Mouse (Mus musculus): ENCODE measurements at regions not wholly inside any gene's neighbourhood (a gene's known extent, or its start where the extent isn't known, plus 50 kb on each side); places are given as distances from the start of the nearest gene placed in this dataset.

DNA sequence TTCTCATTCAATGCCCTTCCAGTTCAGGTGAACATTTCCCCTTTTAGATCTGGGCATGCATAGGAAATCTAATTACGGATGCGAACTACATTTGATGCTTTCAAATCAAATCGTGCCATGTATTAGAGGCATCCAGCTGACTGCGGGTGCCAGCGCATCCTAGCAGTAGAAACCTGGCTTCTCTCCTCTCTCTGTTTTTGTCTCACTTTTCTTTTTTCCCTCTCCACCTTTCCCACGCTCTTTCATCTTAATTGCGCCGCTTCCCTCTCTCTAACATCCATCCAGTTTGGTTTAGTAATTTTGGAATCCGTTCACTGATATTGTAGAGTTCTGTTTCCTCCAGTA lies 322.4 kb downstream of the Edem1 start:
- H3K4me3 ChIP-seq (ENCODE audit: control insufficient read depth in 1 of 2, insufficient read depth in 1 of 2, low read depth in 2 of 2, low read length in 2 of 2): no peak overlapping the region
- H3K79me2 ChIP-seq (ENCODE audit: control insufficient read depth, insufficient read depth, low read length, poor library complexity): no peaks in the 10 kb centered on the region
- no peaks in the 10 kb centered on the region for H3K27me3 ChIP-seq (ENCODE audit: control insufficient read depth in 1 of 2, insufficient read depth in 2 of 2, low read length in 2 of 2)
- no peak overlapping the region for H3K9ac ChIP-seq (ENCODE audit: control insufficient read depth, low read depth, low read length, poor library complexity, severe bottlenecking)
- no peaks in the 10 kb centered on the region; a peak in 1 of 4 replicates for H3K36me3 ChIP-seq (ENCODE audit: control insufficient read depth in 1 of 2, insufficient read depth in 2 of 2, low read length in 2 of 2)
- H3K9me3 ChIP-seq (replicated peaks; ENCODE audit: insufficient read depth, low read length): no peaks in the 10 kb centered on the region
- peaks cover 0 to 3% of the 10 kb centered on the region in 2 experiments; a peak in 1 of 4 replicates for H3K4me1 ChIP-seq (ENCODE audit: control insufficient read depth in 1 of 2, insufficient read depth in 2 of 2, low read length in 2 of 2)
- no peak overlapping the region for H3K27ac ChIP-seq (ENCODE audit: control insufficient read depth, low read depth, low read length)
- TF ChIP-seq POLR2AphosphoS5 (IDR thresholded peaks at IDR 0.05; ENCODE audit: borderline replicate concordance, low read depth, low read length) (no peak), SMC3 (IDR thresholded peaks at IDR 0.05; ENCODE audit: low read depth, low read length) (no peak), TAL1 (IDR thresholded peaks at IDR 0.05; ENCODE audit: low read length) (no peak), E2F4 (IDR thresholded peaks at IDR 0.05; ENCODE audit: borderline replicate concordance, low read depth, low read length) (no peak), POLR2AphosphoS2 (IDR thresholded peaks at IDR 0.05; ENCODE audit: low read length) (no peak)
- no peak for DNase-seq (ENCODE audit: low read depth, low spot score)

DNA sequence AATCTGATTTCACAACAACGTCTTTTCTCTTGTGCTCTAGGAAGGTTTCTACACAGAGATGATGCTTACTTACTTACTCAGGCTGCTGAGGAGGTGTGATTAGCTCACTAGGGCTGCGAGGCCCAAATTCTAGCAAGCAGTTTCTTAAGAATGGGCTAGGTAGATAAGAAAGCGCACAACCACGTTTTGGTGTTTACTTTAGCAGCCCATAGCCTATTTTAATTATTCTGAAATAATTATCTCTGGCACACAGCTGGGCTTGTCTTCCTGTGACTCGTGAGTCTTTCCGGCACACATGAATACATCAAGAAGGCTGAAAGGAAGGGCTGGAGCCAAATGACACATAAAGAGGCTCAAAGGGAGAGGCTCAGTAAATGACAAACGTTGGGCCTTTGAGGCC lies 325.2 kb downstream of the Edem1 start:
- no peaks in the 10 kb centered on the region for H3K9me3 ChIP-seq (replicated peaks; ENCODE audit: insufficient read depth, low read length)
- H3K79me2 ChIP-seq (ENCODE audit: control insufficient read depth, insufficient read depth, low read length, poor library complexity): no peaks in the 10 kb centered on the region
- DNase-seq (ENCODE audit: low read depth, low spot score): peak; percentile 29
- TF ChIP-seq BHLHE40 (IDR thresholded peaks at IDR 0.05; ENCODE audit: borderline replicate concordance, low read depth, low read length): no peak
- TF ChIP-seq EP300 (IDR thresholded peaks at IDR 0.05; ENCODE audit: low read depth in 1 of 2, low read length in 2 of 2): peak; percentile 29 to 41; a peak in 2 of 4 replicates
- TF ChIP-seq TCF12 (IDR thresholded peaks at IDR 0.05; ENCODE audit: low read depth, low read length): peak; percentile 59
- TF ChIP-seq UBTF (IDR thresholded peaks at IDR 0.05; ENCODE audit: borderline replicate concordance, insufficient read depth, low read depth, low read length): no peak
- TF ChIP-seq MEF2A (IDR thresholded peaks at IDR 0.05; ENCODE audit: extremely low read depth, insufficient replicate concordance, low read depth, low read length, poor library complexity, severe bottlenecking): peak; percentile 48; the same call in 1 of the 2 replicates
- peak; percentile 57; the same call in 1 of the 2 replicates for TF ChIP-seq ETS1 (IDR thresholded peaks at IDR 0.05; ENCODE audit: low read depth, low read length)
- peaks cover 0 to 3% of the 10 kb centered on the region in 2 experiments; a peak in 1 of 4 replicates for H3K4me1 ChIP-seq (ENCODE audit: control insufficient read depth in 1 of 2, insufficient read depth in 2 of 2, low read length in 2 of 2)
- H3K9ac ChIP-seq (ENCODE audit: control insufficient read depth, low read depth, low read length, poor library complexity, severe bottlenecking): no peak overlapping the region
- no peak overlapping the region; the same call in 1 of the 2 replicates for H3K27ac ChIP-seq (ENCODE audit: control insufficient read depth, low read depth, low read length)
- no peaks in the 10 kb centered on the region; a peak in 1 of 4 replicates for H3K36me3 ChIP-seq (ENCODE audit: control insufficient read depth in 1 of 2, insufficient read depth in 2 of 2, low read length in 2 of 2)
- no peak overlapping the region for H3K4me3 ChIP-seq (ENCODE audit: control insufficient read depth in 1 of 2, insufficient read depth in 1 of 2, low read depth in 2 of 2, low read length in 2 of 2)
- H3K27me3 ChIP-seq (ENCODE audit: control insufficient read depth in 1 of 2, insufficient read depth in 2 of 2, low read length in 2 of 2): no peaks in the 10 kb centered on the region

DNA sequence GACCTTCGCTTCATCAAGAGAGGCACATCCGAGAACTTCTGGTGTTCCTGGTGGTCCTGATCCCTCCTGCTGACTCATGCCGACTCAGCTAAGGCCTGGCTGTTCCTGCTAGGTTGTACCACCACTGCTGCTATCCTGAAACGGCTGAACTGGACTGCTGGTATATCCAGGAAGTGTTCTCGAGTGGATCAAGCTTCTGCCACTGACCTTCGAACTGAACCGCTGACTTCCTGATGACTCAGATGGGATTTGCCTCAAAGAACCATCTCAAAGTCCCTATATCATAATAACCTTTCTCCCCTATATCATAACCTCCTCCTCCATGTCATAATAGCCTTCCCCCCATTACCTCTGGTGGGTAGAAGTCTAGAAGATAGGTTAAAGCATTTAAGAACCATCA lies 331.1 kb downstream of the Edem1 start:
- H3K36me3 ChIP-seq (ENCODE audit: control insufficient read depth in 1 of 2, insufficient read depth in 2 of 2, low read length in 2 of 2): no peaks in the 10 kb centered on the region
- no peak overlapping the region for H3K4me3 ChIP-seq (ENCODE audit: control insufficient read depth in 1 of 2, insufficient read depth in 1 of 2, low read depth in 2 of 2, low read length in 2 of 2)
- no peaks in the 10 kb centered on the region for H3K27me3 ChIP-seq (ENCODE audit: control insufficient read depth in 1 of 2, insufficient read depth in 2 of 2, low read length in 2 of 2)
- TF ChIP-seq CTCF (IDR thresholded peaks at IDR 0.05 in 2 of 3, conservative IDR thresholded peaks at IDR 0.05 in 1 of 3; ENCODE audit: control insufficient read depth in 1 of 3, insufficient read depth in 1 of 3, low read depth in 2 of 3, low read length in 3 of 3, poor library complexity in 1 of 3, severe bottlenecking in 1 of 3) (no peak), MAFK (IDR thresholded peaks at IDR 0.05; ENCODE audit: borderline replicate concordance, low read depth, low read length) (no peak), MEF2A (IDR thresholded peaks at IDR 0.05; ENCODE audit: extremely low read depth, insufficient replicate concordance, low read depth, low read length, poor library complexity, severe bottlenecking) (no peak), ETS1 (IDR thresholded peaks at IDR 0.05; ENCODE audit: low read depth, low read length) (no peak), SMC3 (IDR thresholded peaks at IDR 0.05; ENCODE audit: low read depth, low read length) (no peak), MAZ (IDR thresholded peaks at IDR 0.05; ENCODE audit: low read depth, low read length) (no peak), UBTF (IDR thresholded peaks at IDR 0.05; ENCODE audit: borderline replicate concordance, insufficient read depth, low read depth, low read length) (no peak), GATA1 (IDR thresholded peaks at IDR 0.05; ENCODE audit: low read depth, low read length) (no peak), ELF1 (IDR thresholded peaks at IDR 0.05; ENCODE audit: low read depth, low read length) (no peak), JUND (IDR thresholded peaks at IDR 0.05; ENCODE audit: low read depth, low read length) (no peak), HCFC1 (IDR thresholded peaks at IDR 0.05; ENCODE audit: low read depth, low read length) (no peak), NELFE (IDR thresholded peaks at IDR 0.05; ENCODE audit: low read depth, low read length) (no peak), GABPA (IDR thresholded peaks at IDR 0.05; ENCODE audit: low read depth, low read length) (no peak), ZC3H11A (IDR thresholded peaks at IDR 0.05; ENCODE audit: low read depth, low read length) (no peak), SIN3A (IDR thresholded peaks at IDR 0.05; ENCODE audit: low read length) (no peak)
- H3K9ac ChIP-seq (ENCODE audit: control insufficient read depth, low read depth, low read length, poor library complexity, severe bottlenecking): no peak overlapping the region
- no peaks in the 10 kb centered on the region for H3K9me3 ChIP-seq (replicated peaks; ENCODE audit: insufficient read depth, low read length)
- no peak overlapping the region for H3K27ac ChIP-seq (ENCODE audit: control insufficient read depth, low read depth, low read length)
- H3K4me1 ChIP-seq (ENCODE audit: control insufficient read depth in 1 of 2, insufficient read depth in 2 of 2, low read length in 2 of 2): no peaks in the 10 kb centered on the region
- no peaks in the 10 kb centered on the region for H3K79me2 ChIP-seq (ENCODE audit: control insufficient read depth, insufficient read depth, low read length, poor library complexity)
- DNase-seq (ENCODE audit: low read depth, low spot score): no peak

Data from MEL (cell line).